Mouse (Mus musculus) stomach, postnatal 0 days (tissue): Measurements from ENCODE around the gene Gm9507. TPM values are rescaled to one million over a fixed set of nuclear protein-coding genes. Genes with fewer than 3 reads are reported as not detected.

Experiments used
- ATAC-seq: fragments of 200-750 bp; cut with Nextera tagmentation; 2 replicates; pipeline ENCODE4 v1.8.0; 2017; ENCODE audit not compliant: low FRiP score, low TSS enrichment
- DNase-seq: peaks from one replicate; pipeline ENCODE4 v3.0.0-alpha.2; 2016; ENCODE audit warnings: low spot score
- H3K27ac ChIP-seq: fragments of 300-500 bp; sonication (generic); replicated peaks from 2 replicates; pipeline ENCODE4 v1.5.1; 2014; ENCODE audit warnings: mild to moderate bottlenecking, control low read depth
- H3K27me3 ChIP-seq: fragments of 300-500 bp; sonication (generic); 2 replicates; pipeline ENCODE4 v1.6.1; 2014; ENCODE audit warnings: low read length; ENCODE audit not compliant: control insufficient read depth, insufficient read depth
- H3K36me3 ChIP-seq: fragments of 300-500 bp; sonication (generic); 2 replicates; pipeline ENCODE4 v1.6.1; 2014; ENCODE audit warnings: low read length, mixed read lengths; ENCODE audit not compliant: control insufficient read depth, insufficient read depth
- H3K4me1 ChIP-seq: fragments of 300-500 bp; sonication (generic); replicated peaks from 2 replicates; pipeline ENCODE4 v1.6.1; 2014; ENCODE audit warnings: antibody characterized with exemption; ENCODE audit not compliant: control insufficient read depth, insufficient read depth
- H3K4me2 ChIP-seq: fragments of 300-500 bp; sonication (generic); replicated peaks from 2 replicates; pipeline ENCODE4 v1.6.1; 2014; ENCODE audit warnings: low read depth, mild to moderate bottlenecking, control low read depth, moderate library complexity
- H3K4me3 ChIP-seq: fragments of 300-500 bp; sonication (generic); 2 replicates; pipeline ENCODE4 v1.5.1; 2014; ENCODE audit warnings: low read depth, low read length, control low read depth
- H3K9ac ChIP-seq: fragments of 300-500 bp; sonication (generic); 2 replicates; pipeline ENCODE4 v1.6.1; 2014; ENCODE audit warnings: mild to moderate bottlenecking, low read length, control low read depth, mixed read lengths
- H3K9me3 ChIP-seq: fragments of 300-500 bp; sonication (generic); 2 replicates; pipeline ENCODE4 v1.6.1; 2016; ENCODE audit warnings: low read length; ENCODE audit not compliant: control insufficient read depth
- CTCF ChIP-seq: IDR thresholded peaks from 2 replicates; pipeline ENCODE4 v1.5.1; 2016; ENCODE audit warnings: antibody characterized with exemption, low read depth, mild to moderate bottlenecking, moderate library complexity
- EP300 ChIP-seq: optimal IDR thresholded peaks from 2 replicates; pipeline ENCODE3; 2016; ENCODE audit warnings: antibody characterized with exemption
- WGBS: fragments of 180-500 bp; shearing (Covaris S2); extraction: QIAGEN DNeasy Blood & Tissue Kit; methylation state at CpG from one replicate; pipeline ENCODE4 v1.1.7; 2014; 5-methylcytosine and 5-hydroxymethylcytosine counted together
- polyA plus RNA-seq: library from polyadenylated mRNA; unstranded; fragments of >200 nt; fragmentation: Nextera tagmentation; extraction: Ambion mirVana; gene quantifications from 2 replicates; pipeline ENCODE4 v1.2.1, GENCODE M21; 2015

The Gm9507 gene
- polyA plus RNA-seq = not detected in 2 replicates

GRCm38 (mm10) chr10:77811743-77812142, at the start of gene Gm9507:
Gene Gm9507, minus strand, starts transcription at chr10:77811843.
- ATAC-seq = no peak
- no peak within 1 kb of the TSS for H3K9ac ChIP-seq
- DNase-seq = no peak
- no peak within 1 kb of the TSS for H3K4me2 ChIP-seq
- H3K9me3 ChIP-seq = no peaks in the 10 kb centered on the region
- H3K4me1 ChIP-seq = no peaks in the 10 kb centered on the region
- H3K27ac ChIP-seq = no peak within 1 kb of the TSS
- TF ChIP-seq CTCF (no peak), EP300 (no peak)
- WGBS = 49% methylated on average over 5 of the region's 5 CpGs
- H3K4me3 ChIP-seq = no peak within 1 kb of the TSS
- H3K36me3 ChIP-seq = no peaks in the 10 kb centered on the region
- no peaks in the 10 kb centered on the region for H3K27me3 ChIP-seq

DNA sequence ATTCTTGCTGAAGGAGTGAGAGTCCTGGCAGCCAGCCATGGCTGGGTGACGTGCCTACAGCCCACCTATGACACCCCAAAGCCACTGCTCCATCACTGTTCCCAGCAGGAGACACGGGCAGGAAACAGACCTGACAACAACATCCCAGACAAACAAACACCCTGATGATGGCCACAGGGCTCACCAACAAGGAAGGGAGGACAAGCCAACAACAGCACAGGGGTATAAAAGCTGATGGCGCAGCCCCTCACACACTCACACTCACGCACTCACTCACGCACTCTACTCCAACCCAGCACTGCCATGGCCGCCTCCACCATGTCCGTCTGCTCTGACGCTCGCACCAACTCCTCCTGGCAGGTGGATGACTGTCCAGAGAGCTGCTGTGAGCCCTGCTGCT, 40.9 kb upstream of the Gm9507 start, which contains the start of gene Gm10318:
Gm10318 (plus strand) TSS at position 301 of the 400 bp plus-strand sequence.
- no peaks in the 10 kb centered on the region for H3K9me3 ChIP-seq
- H3K4me2 ChIP-seq = no peak within 1 kb of the TSS
- 0 out of 2 replicates have a peak, but pooled peaks have one; percentile 21 for ATAC-seq
- H3K4me1 ChIP-seq = no peaks in the 10 kb centered on the region
- 61% methylated on average over 7 of the region's 9 CpGs for WGBS
- H3K27me3 ChIP-seq = no peaks in the 10 kb centered on the region
- H3K4me3 ChIP-seq = no peak within 1 kb of the TSS
- no peak for TF ChIP-seq EP300
- no peak for TF ChIP-seq CTCF
- H3K27ac ChIP-seq = no peak within 1 kb of the TSS
- no peak within 1 kb of the TSS for H3K9ac ChIP-seq
- DNase-seq = no peak
- H3K36me3 ChIP-seq = no peaks in the 10 kb centered on the region

DNA sequence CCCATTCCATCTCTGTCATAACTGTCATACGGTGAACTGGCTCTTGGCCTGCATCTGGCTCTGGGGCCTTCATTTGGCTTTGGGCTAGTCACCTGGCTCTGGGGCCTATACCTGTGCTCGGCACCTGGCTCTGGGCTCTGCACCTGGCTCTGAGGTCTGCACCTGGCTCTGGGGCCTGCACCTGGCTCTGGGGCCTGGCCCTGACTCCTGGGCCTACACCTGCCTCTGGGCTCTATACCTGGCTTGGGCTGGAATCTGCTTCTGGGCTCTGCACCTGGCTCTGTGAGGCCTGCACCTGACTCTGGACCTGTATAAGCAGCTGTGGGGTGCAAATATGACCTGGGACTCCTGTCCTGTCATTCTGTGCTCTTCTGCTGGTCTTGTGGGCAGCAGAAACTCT, 35.9 kb upstream of the Gm9507 start:
- H3K36me3 ChIP-seq = no peaks in the 10 kb centered on the region
- TF ChIP-seq CTCF = no peak
- no peak for TF ChIP-seq EP300
- H3K4me2 ChIP-seq = no peak overlapping the region
- H3K27me3 ChIP-seq = no peaks in the 10 kb centered on the region
- H3K27ac ChIP-seq = no peak overlapping the region
- WGBS = 79% methylated on average over 2 of the region's 2 CpGs
- H3K4me1 ChIP-seq = no peaks in the 10 kb centered on the region
- H3K9me3 ChIP-seq = no peaks in the 10 kb centered on the region
- DNase-seq (no peak), ATAC-seq (0 out of 2 replicates have a peak, but pooled peaks have one; percentile 21)
- no peak overlapping the region for H3K4me3 ChIP-seq
- no peak overlapping the region for H3K9ac ChIP-seq

GRCm38 (mm10) chr10:77846961-77847360, 35.3 kb upstream of the Gm9507 start:
- Histone ChIP-seq H3K9ac (no peak overlapping the region; the same call in 1 of the 2 replicates), H3K4me3 (no peak overlapping the region), H3K36me3 (no peaks in the 10 kb centered on the region), H3K27ac (no peak overlapping the region), H3K27me3 (no peaks in the 10 kb centered on the region), H3K9me3 (no peaks in the 10 kb centered on the region), H3K4me1 (no peaks in the 10 kb centered on the region), H3K4me2 (no peak overlapping the region)
- ATAC-seq (no peak), DNase-seq (no peak)
- TF ChIP-seq CTCF = no peak
- no peak for TF ChIP-seq EP300
- WGBS = 18% methylated on average over 2 of the region's 2 CpGs

GRCm38 (mm10) chr10:77846503-77846902, 34.9 kb upstream of the Gm9507 start, which contains the start of gene Gm36176:
Gene Gm36176, plus strand, starts transcription at chr10:77846803.
- Histone ChIP-seq H3K9me3 (no peaks in the 10 kb centered on the region), H3K36me3 (no peaks in the 10 kb centered on the region), H3K27ac (no peak within 1 kb of the TSS), H3K27me3 (no peaks in the 10 kb centered on the region), H3K9ac (no peak within 1 kb of the TSS; the same call in 1 of the 2 replicates), H3K4me3 (no peak within 1 kb of the TSS), H3K4me2 (no peak within 1 kb of the TSS), H3K4me1 (no peaks in the 10 kb centered on the region)
- DNase-seq = no peak
- WGBS = 46% methylated on average over 2 of the region's 3 CpGs
- ATAC-seq = no peak
- TF ChIP-seq EP300 (no peak), CTCF (no peak)

- TF ChIP-seq CTCF = no peak
- no peak for TF ChIP-seq EP300
- no peak for DNase-seq
- H3K4me2 ChIP-seq = no peak overlapping the region
- no peak overlapping the region for H3K4me3 ChIP-seq
- H3K36me3 ChIP-seq = no peaks in the 10 kb centered on the region
- WGBS = 72% methylated on average over 6 of the region's 6 CpGs
- no peak for ATAC-seq
- no peak overlapping the region for H3K27ac ChIP-seq
- H3K9ac ChIP-seq = no peak overlapping the region
- H3K9me3 ChIP-seq = no peaks in the 10 kb centered on the region
- H3K4me1 ChIP-seq = no peaks in the 10 kb centered on the region
- no peaks in the 10 kb centered on the region for H3K27me3 ChIP-seq
Measured at GRCm38 (mm10) chr10:77839006-77839405, 27.4 kb upstream of the Gm9507 start.
